Mouse (Mus musculus) stomach, embryonic 14.5 days (tissue): ENCODE results near the gene Ephb1. TPM values are rescaled to one million over a fixed set of nuclear protein-coding genes. Genes with fewer than 3 reads are reported as not detected.

ENCODE experiments used
- ATAC-seq: fragments of 200-750 bp; cut with Nextera tagmentation; 2 replicates; pipeline ENCODE4 v1.8.0; 2017; ENCODE audit warnings: low read depth, moderate TSS enrichment; ENCODE audit not compliant: insufficient number of reproducible peaks, insufficient read depth, low FRiP score
- H3K27ac ChIP-seq: fragments of 300-500 bp; sonication (generic); 2 replicates; pipeline ENCODE4 v1.5.1; 2014; ENCODE audit warnings: mild to moderate bottlenecking, low read length, moderate library complexity, mixed read lengths
- H3K27me3 ChIP-seq: fragments of 300-500 bp; sonication (generic); 2 replicates; pipeline ENCODE4 v1.6.1; 2014; ENCODE audit warnings: low read length, control low read depth, mixed read lengths; ENCODE audit not compliant: control insufficient read depth, insufficient read depth
- H3K36me3 ChIP-seq: fragments of 300-500 bp; sonication (generic); 2 replicates; pipeline ENCODE4 v1.6.1; 2014; ENCODE audit warnings: mild to moderate bottlenecking, control low read depth, low read length, moderate library complexity, mixed read lengths; ENCODE audit not compliant: control insufficient read depth, insufficient read depth
- H3K4me1 ChIP-seq: fragments of 300-500 bp; sonication (generic); 2 replicates; pipeline ENCODE4 v1.6.1; 2014; ENCODE audit warnings: low read length, control low read depth, mixed read lengths; ENCODE audit not compliant: control insufficient read depth, insufficient read depth
- H3K4me2 ChIP-seq: fragments of 300-500 bp; sonication (generic); replicated peaks from 2 replicates; pipeline ENCODE4 v1.6.1; 2014; ENCODE audit warnings: low read depth, low read length, control low read depth
- H3K4me3 ChIP-seq: fragments of 300-500 bp; sonication (generic); 2 replicates; pipeline ENCODE4 v1.5.1; 2014; ENCODE audit warnings: low read depth, low read length, control low read depth
- H3K9ac ChIP-seq: fragments of 300-500 bp; sonication (generic); replicated peaks from 2 replicates; pipeline ENCODE4 v1.6.1; 2014; ENCODE audit warnings: low read depth, mild to moderate bottlenecking, control low read depth, low read length, moderate library complexity, mixed read lengths
- H3K9me3 ChIP-seq: fragments of 300-500 bp; sonication (generic); 2 replicates; pipeline ENCODE4 v1.6.1; 2016; ENCODE audit warnings: low read depth, low read length, control low read depth; ENCODE audit not compliant: control insufficient read depth
- WGBS: fragments of 180-500 bp; shearing (Covaris S2); extraction: QIAGEN DNeasy Blood & Tissue Kit; methylation state at CpG from one replicate; pipeline ENCODE4 v1.1.7; 2014; 5-methylcytosine and 5-hydroxymethylcytosine counted together
- polyA plus RNA-seq: library from polyadenylated mRNA; unstranded; fragments of >200 nt; fragmentation: Nextera tagmentation; extraction: Ambion mirVana; gene quantifications from 2 replicates; pipeline ENCODE4 v1.2.1, GENCODE M21; 2014

The Ephb1 gene
- polyA plus RNA-seq, 1 experiment from 2014 or later, result 7.8 TPM

- no peak for ATAC-seq
- H3K9ac ChIP-seq, result no peak overlapping the region
- H3K4me1 ChIP-seq, result no peaks in the 10 kb centered on the region
- no peak overlapping the region for H3K4me3 ChIP-seq
- H3K9me3 ChIP-seq, result no peaks in the 10 kb centered on the region
- no peaks in the 10 kb centered on the region for H3K27me3 ChIP-seq
- H3K27ac ChIP-seq, result no peak overlapping the region
- H3K4me2 ChIP-seq, result no peak overlapping the region
- 69% methylated on average over 3 of the region's 3 CpGs for WGBS
- no peaks in the 10 kb centered on the region for H3K36me3 ChIP-seq
Observed at GRCm38 (mm10) chr9:102069151-102069882, 285.2 kb downstream of the Ephb1 start.

DNA sequence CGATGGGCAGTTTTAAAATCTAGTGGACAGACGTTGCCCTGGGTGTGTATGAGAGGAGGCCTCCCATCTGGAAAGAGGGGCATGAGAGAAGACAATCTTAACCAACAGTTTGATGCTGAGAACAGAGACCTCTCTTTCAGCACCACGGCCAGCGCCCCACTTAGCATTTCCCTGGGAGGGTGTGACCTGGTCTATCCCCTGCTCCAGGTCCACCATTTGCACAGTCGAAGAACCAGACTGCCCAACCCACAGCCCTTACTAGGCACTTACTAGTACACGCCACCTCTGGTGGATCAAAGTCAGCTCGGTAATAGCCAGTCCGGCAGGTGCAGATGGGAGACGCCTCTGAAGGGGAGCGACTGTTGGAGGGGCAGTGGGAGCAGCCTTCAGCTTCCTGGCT lies 287.9 kb downstream of the Ephb1 start:
- ATAC-seq, result no peak
- Histone ChIP-seq H3K27me3 (no peaks in the 10 kb centered on the region), H3K4me1 (no peaks in the 10 kb centered on the region), H3K27ac (no peak overlapping the region), H3K4me3 (no peak overlapping the region), H3K9ac (no peak overlapping the region), H3K4me2 (no peak overlapping the region), H3K9me3 (no peaks in the 10 kb centered on the region), H3K36me3 (no peaks in the 10 kb centered on the region)
- 69% methylated on average over 10 of the region's 10 CpGs for WGBS

DNA sequence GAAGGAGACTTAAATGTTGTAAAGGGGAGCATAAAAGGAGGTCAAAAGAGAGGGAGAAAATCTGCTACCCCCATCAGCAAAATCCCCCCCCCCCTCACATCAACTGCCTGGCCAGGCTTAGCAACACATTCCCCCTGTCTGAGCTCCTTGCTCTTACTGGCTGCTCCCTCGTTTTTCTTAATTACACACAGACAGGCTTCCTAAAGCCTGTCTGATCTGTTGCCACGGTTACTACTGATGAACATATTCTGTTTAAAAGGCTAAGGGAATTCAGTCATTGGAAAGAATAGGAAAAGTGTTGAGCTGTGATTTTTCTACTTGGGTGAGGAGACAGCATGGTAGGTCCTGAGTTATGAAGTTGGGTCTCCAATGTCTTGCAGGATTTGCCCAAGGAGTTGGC lies 308.6 kb downstream of the Ephb1 start:
- no peak overlapping the region for H3K27ac ChIP-seq
- H3K4me1 ChIP-seq, result no peaks in the 10 kb centered on the region
- H3K4me2 ChIP-seq, result no peak overlapping the region
- 28% methylated on average over 2 of the region's 2 CpGs for WGBS
- ATAC-seq, result no peak
- H3K36me3 ChIP-seq, result no peaks in the 10 kb centered on the region
- H3K27me3 ChIP-seq, result no peaks in the 10 kb centered on the region
- H3K4me3 ChIP-seq, result no peak overlapping the region
- no peaks in the 10 kb centered on the region for H3K9me3 ChIP-seq
- H3K9ac ChIP-seq, result no peak overlapping the region

DNA sequence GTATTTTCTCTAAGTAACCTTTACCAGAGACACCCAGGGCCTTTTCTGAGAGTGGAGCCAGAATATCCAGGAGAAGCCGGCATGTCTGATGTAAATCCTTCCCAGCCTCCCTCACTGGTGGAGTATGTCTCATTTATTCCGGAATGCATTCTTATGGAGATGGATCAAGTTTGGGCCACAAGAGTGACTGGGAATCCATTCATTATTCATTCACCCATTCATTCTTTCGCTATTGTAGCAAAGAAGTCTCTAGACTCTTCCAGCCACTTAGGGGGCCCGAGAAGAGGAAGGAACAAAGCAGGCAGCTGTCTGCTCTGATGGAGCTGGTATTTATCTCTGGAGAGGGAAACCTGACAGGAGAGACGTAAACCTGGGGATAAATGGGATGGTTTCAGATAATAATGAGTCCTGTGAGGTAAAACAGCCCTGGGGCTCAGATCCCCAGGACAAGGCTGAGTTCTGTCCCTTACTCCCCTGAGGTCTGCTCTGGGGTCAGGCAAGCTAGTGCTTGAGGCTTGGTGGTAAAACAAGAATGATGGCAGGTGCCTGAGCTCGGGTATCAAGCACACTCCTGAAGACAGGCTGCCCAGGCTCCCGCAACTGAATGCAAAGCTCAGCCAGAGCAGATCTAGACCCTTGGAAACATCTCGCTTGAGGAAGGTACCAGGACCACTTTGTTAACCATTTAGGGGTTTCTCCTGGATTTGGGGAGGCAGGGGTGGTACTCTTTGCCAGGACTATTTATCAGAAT lies 309.2 kb downstream of the Ephb1 start:
- no peaks in the 10 kb centered on the region for H3K27me3 ChIP-seq
- WGBS, result 33% methylated on average over 8 of the region's 8 CpGs
- H3K4me3 ChIP-seq, result no peak overlapping the region
- H3K9me3 ChIP-seq, result no peaks in the 10 kb centered on the region
- H3K4me1 ChIP-seq, result no peaks in the 10 kb centered on the region
- H3K4me2 ChIP-seq, result no peak overlapping the region
- H3K36me3 ChIP-seq, result no peaks in the 10 kb centered on the region
- H3K9ac ChIP-seq, result no peak overlapping the region
- no peak overlapping the region for H3K27ac ChIP-seq
- no peak for ATAC-seq

- Histone ChIP-seq H3K9ac (no peak overlapping the region), H3K4me3 (no peak overlapping the region), H3K36me3 (no peaks in the 10 kb centered on the region), H3K27ac (no peak overlapping the region), H3K27me3 (no peaks in the 10 kb centered on the region), H3K4me1 (no peaks in the 10 kb centered on the region), H3K9me3 (no peaks in the 10 kb centered on the region), H3K4me2 (no peak overlapping the region)
- 47% methylated on average over 6 of the region's 6 CpGs for WGBS
- ATAC-seq, result no peak
Observed at GRCm38 (mm10) chr9:102039011-102039733, 315.3 kb downstream of the Ephb1 start.

GRCm38 (mm10) chr9:102036132-102036531 lies 318.4 kb downstream of the Ephb1 start:
- H3K4me2 ChIP-seq, result no peak overlapping the region
- ATAC-seq, result no peak
- H3K27me3 ChIP-seq, result no peaks in the 10 kb centered on the region
- H3K4me1 ChIP-seq, result no peaks in the 10 kb centered on the region
- no peaks in the 10 kb centered on the region for H3K9me3 ChIP-seq
- H3K27ac ChIP-seq, result no peak overlapping the region
- no peaks in the 10 kb centered on the region for H3K36me3 ChIP-seq
- no peak overlapping the region for H3K4me3 ChIP-seq
- WGBS, result 70% methylated on average over 5 of the region's 5 CpGs
- no peak overlapping the region for H3K9ac ChIP-seq

GRCm38 (mm10) chr9:102033231-102033630 lies 321.3 kb downstream of the Ephb1 start:
- Histone ChIP-seq H3K4me2 (no peak overlapping the region), H3K4me3 (no peak overlapping the region), H3K27me3 (no peaks in the 10 kb centered on the region), H3K4me1 (no peaks in the 10 kb centered on the region), H3K9me3 (no peaks in the 10 kb centered on the region), H3K36me3 (no peaks in the 10 kb centered on the region), H3K9ac (no peak overlapping the region), H3K27ac (no peak overlapping the region)
- ATAC-seq, result no peak
- 81% methylated on average over 5 of the region's 5 CpGs for WGBS

- no peak overlapping the region for H3K27ac ChIP-seq
- H3K36me3 ChIP-seq, result no peaks in the 10 kb centered on the region
- H3K4me2 ChIP-seq, result no peak overlapping the region
- WGBS, result 71% methylated on average over 8 of the region's 8 CpGs
- no peaks in the 10 kb centered on the region for H3K9me3 ChIP-seq
- H3K9ac ChIP-seq, result no peak overlapping the region
- no peak overlapping the region for H3K4me3 ChIP-seq
- H3K4me1 ChIP-seq, result no peaks in the 10 kb centered on the region
- no peak for ATAC-seq
- no peaks in the 10 kb centered on the region for H3K27me3 ChIP-seq
Observed at GRCm38 (mm10) chr9:102032376-102032775, 322.1 kb downstream of the Ephb1 start.
